Mouse (Mus musculus): ENCODE results near the gene Por.

Gene Por

DNA sequence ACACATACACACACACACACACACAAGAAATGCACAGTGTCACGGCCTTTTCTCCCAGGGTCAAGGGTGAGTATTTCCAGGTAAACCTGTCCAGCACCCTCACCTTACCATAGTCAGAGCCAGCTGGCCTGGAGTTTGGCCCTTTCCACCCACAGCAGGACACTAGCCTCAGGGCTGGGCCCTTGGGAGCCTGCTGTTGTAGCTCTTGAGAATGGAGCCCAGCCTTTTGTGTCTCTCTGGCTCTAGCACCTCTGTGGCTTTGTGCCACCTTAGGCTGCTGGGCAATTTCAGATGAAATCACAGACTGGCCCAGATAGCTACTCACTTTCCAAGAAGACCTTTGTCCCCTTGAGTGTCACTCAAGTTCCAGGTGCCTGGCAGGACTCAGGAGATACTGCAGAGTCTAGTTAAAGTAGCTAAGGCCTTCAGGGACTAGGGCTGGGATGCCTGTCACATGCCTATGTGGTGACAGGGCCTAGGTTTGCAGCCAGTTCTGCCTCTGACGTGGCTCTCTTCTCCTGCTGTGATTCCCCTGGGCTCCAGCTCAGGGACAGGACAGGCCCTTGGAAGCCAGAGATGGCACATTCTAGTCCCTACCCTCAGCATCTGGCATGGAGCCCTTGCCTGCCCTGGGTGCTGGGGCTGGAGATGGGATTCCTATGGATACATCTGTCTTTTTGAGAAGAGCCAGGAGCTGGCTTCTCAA lies 57.0 kb downstream of the Por start:
- no peak for DNase-seq (ENCODE audit: low read depth, low spot score)

DNA sequence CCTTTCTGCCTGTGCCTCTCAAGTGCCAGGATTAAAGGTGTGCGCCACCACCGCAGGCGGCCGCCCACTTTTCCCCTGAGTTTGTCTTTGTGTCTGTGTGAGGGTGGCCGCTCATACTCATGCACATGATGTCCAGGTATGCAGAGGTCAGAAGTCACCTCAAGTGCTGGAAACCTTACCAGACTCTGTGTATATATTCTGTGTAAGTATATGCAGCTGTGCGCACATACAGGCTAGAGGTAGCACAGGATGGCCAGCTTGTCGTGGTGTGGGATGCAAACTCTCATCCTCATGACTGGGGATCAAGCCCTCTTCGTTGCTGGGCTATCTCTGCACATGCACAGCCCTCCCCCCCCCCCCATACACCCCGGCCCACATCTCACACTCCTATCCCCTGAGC lies 58.0 kb downstream of the Por start:
- no peak for DNase-seq (ENCODE audit: low read depth, low spot score)

DNA sequence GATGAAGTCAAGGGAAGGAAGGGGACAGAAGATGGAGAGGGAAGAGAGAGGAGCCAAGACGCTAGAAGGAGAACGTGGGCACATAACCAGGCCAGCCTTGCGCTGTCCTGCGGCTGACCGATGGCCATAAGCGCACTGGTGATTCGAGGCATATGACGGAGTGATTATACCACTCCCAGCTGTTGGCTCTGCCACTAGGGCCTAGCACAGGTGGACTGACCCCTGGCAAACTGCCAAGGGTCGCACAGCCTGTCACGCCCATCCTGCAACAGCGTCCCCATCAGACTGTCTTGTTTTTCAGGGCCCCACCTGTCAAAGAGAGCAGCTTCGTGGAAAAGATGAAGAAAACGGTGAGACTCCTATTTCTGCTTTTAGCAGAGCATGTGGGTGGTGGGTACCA lies 58.5 kb downstream of the Por start:
- no peak for DNase-seq (ENCODE audit: low read depth, low spot score)

DNA sequence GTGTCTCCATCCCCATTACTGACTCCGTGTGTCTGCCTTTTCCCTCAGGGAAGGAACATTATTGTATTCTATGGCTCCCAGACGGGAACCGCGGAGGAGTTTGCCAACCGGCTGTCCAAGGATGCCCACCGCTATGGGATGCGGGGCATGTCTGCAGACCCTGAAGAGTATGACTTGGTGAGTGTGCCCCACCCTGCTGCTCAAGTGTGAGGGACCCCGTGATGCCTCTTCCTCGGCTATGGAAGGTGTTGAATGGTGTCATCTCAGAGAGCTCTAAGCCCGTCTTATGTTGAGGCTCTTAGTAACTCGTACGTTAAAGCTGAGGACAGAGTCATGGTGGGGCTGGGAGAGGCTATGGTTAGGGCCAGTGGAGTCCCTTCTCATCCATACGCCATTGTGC lies 59.5 kb downstream of the Por start:
- no peak for DNase-seq (ENCODE audit: low read depth, low spot score)

DNA sequence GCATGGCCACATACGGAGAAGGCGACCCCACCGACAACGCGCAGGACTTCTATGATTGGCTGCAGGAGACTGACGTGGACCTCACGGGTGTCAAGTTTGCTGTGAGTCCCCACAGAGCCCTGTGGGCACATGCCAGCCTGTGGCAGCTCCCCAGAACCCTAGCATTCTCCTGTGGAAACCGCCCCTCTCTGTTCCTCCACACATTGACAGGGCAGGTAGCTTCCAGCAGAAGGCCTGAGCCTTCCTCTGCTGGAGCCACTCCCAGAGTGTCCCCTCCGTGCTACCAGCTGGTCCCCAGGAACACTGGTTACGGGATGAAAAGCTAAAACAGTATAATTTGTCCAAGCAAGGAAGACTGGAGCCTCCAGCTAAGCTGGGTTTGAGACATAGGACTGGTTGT lies 60.4 kb downstream of the Por start:
- no peak for DNase-seq (ENCODE audit: low read depth, low spot score)

- DNase-seq (ENCODE audit: low read depth, low spot score): no peak
These were observed 61.1 kb downstream of the Por start for GRCm38 (mm10) chr5:135730916-135731315.

DNA sequence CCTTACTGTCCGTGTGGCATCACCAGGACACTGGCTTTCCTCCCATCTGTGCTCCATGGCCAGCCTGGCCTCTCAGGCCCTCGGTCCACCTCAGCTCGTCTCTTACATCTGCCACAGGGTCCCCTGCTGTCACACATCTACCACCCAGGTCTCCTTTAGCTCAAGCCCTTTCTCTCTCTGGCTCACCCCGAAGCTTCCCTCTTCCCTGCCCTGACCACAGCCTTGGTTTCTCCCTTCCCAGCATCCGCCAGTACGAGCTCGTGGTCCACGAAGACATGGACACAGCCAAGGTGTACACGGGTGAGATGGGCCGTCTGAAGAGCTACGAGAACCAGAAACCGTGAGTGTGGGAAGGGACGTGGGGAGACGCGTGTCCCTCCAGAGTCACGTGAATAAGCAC lies 61.5 kb downstream of the Por start:
- DNase-seq (ENCODE audit: low read depth, low spot score): no peak

- DNase-seq (ENCODE audit: low read depth, low spot score): no peak
These were observed 63.2 kb downstream of the Por start for GRCm38 (mm10) chr5:135733071-135733470.

DNA sequence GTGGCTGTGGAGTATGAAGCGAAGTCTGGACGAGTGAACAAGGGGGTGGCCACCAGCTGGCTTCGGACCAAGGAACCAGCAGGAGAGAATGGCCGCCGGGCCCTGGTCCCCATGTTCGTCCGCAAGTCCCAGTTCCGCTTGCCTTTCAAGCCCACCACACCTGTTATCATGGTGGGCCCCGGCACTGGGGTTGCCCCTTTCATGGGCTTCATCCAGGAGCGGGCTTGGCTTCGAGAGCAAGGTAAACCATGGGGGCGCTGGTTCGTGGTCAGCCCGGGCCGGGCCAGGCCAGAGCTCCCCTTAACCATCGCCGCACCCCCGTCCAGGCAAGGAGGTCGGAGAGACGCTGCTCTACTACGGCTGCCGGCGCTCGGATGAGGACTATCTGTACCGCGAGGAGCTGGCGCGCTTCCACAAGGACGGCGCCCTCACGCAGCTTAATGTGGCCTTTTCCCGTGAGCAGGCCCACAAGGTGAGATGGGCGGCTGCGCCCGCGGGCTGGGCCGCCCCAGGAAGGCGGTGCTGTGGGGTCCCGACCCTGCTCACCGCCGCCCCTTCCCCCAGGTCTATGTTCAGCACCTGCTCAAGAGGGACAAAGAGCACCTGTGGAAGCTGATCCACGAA lies 64.3 kb downstream of the Por start:
- DNase-seq (ENCODE audit: low read depth, low spot score): no peak

DNA sequence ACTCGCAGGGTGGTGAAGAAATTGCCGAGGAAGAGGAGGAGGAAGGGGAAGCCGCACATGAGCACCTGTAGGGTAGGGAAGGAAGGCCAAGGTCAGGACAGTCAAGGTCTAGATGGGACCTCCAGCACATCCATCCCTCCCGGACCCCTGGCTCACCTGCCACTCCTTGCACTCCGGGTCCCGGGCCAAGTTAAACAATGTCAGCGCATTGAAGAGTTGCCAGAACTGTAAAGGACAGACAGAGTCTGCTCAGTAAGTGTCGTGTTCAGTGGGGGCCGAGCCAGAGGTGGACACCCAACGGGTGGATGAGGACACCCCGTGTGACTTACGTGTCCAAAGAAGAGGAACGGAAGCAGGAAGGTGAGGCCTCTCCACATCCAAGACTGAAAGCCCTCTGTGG lies 65.9 kb downstream of the Por start:
- DNase-seq (ENCODE audit: low read depth, low spot score): no peak

GRCm38 (mm10) chr5:135736544-135736943 lies 66.7 kb downstream of the Por start:
- DNase-seq (ENCODE audit: low read depth, low spot score): no peak

GRCm38 (mm10) chr5:135737154-135737553 lies 67.3 kb downstream of the Por start:
- no peak for DNase-seq (ENCODE audit: low read depth, low spot score)

- DNase-seq (ENCODE audit: low read depth, low spot score): no peak
These were observed 68.4 kb downstream of the Por start for GRCm38 (mm10) chr5:135738266-135738665.

DNA sequence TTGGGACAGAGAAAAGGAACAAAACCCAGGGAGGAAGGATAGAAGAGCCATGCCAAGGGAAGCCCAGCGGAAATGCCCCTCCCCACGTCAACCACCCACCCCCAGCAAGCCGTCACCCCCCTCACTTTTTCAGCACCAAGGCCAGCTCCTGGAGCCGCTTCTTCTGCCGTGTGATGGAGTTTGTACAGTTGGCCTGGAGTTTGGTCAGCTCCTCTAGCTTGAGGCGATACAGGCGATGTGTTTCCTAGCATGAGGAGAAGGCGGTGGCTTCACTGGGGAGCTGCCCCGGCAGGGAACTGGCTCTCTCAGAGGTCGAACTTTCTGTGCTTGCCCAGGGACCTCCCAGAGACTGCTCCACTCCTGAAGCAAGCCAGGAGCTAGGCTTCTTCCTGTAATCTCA lies 72.3 kb downstream of the Por start:
- DNase-seq (ENCODE audit: low read depth, low spot score): no peak

- DNase-seq (ENCODE audit: low read depth, low spot score): no peak
These were observed 73.3 kb downstream of the Por start for GRCm38 (mm10) chr5:135742941-135743740.

- peak; percentile 69 for DNase-seq (ENCODE audit: low read depth, low spot score)
These were observed 74.1 kb downstream of the Por start, which contains the start of gene Tmem120a for GRCm38 (mm10) chr5:135743741-135744609. Tmem120a (minus strand) TSS chr5:135744448.

GRCm38 (mm10) chr5:135744742-135745141 lies 74.9 kb downstream of the Por start:
- no peak for DNase-seq (ENCODE audit: low read depth, low spot score)

DNA sequence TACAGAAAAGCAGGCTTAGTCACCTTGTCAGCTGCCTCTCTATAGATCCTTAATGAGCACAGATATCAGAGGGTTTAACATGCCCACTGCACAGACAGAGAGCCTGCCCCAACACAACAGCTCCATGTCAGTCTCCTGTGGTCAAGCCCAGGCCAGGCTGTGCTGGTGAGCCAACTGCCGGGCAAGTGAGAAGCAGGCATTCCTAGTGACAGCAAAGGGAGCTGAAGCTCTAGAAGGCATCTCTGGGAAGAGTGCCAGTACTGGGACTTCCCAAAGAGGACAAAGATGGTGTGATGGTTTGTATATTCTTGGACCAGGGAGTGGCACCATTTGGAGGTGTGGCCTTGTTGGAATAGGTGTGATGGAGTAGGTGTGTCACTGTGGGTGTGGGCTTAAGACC lies 81.2 kb downstream of the Por start:
- no peak for DNase-seq (ENCODE audit: low read depth, low spot score)

DNA sequence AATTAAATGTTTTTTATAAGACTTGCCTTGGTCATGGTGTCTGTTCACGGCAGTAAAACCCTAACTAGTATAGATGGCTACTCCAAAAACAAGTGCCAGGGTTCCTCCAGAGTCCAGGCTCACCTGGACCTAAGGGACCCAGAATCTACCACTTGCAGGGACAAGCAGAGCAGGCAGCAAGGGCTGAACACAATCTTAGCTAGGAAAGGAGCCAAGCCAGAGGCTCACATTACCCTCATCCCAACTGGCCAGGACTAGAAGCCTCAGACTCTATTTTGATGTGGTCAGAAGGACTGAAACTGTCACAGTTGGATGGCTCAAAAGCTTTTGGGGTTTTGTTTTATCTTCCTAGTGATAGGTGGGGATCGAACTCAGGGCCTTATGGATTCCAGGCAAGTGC lies 81.8 kb downstream of the Por start:
- DNase-seq (ENCODE audit: low read depth, low spot score): no peak

DNA sequence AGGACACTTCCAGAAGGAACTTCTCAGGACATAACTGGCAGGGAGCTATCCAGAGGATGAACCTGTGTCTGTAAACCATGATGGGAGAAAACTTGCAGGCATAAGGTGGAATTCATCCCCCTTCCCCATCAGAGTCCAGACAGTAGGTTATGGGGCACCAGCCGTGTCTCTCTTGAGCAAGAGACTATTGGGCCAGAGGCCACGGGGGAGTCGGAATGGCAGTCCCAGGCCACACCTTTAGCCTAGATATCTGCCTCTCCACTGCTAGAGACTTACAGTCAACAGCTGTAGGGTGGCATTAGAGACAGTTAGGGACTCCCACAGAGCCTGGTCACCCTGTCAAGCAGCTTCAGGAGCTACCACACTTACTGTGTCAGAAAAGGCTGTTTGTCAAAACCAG lies 92.0 kb downstream of the Por start:
- no peak for DNase-seq (ENCODE audit: low read depth, low spot score)

DNA sequence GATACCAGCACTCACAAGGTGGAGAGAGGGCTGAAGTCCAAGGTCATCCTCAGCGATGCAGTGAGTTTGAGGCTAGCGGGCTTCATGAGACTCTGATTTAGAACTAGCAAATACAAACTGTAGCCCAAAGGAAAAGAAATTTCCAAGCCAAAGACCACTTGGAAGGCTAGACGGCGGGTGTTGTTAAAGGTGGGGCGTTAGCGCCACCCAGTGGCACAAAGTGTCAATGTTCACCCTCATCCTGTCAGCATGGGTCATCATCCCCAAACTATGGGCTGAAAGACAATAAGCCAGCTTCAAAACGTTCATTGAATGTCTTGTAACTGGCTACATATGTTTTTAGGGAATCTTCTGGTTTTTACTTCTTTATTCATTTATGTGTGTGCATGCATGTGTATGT lies 93.7 kb downstream of the Por start:
- DNase-seq (ENCODE audit: low read depth, low spot score): no peak

DNA sequence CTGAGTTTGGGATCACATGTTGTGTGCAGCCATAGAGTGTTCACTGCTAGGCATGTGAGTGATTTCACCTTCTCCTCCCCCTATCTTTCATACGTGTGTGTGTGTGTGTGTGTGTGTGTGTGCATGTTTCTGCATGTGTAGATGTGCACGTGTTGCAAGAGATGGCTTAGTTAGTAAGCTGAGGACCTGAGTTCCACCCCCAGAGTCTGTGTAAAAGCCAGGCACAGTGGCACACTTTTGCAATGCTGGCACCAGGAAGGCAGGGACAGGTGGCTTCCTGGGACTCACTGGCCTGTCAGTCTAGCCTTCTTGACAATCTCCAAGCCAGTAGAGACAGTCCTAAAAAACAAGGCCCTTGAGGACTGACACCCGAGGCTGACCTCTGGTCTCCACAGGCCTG lies 95.1 kb downstream of the Por start:
- no peak for DNase-seq (ENCODE audit: low read depth, low spot score)

All from WW6 (cell line).